Mouse (Mus musculus) intestine, embryonic 14.5 days (tissue): ENCODE measurements at regions not wholly inside any gene's neighbourhood (a gene's known extent, or its start where the extent isn't known, plus 50 kb on each side); places are given as distances from the start of the nearest gene placed in this dataset.

ENCODE experiments used
- ATAC-seq: fragments of 200-750 bp; cut with Nextera tagmentation; replicated peaks from 2 replicates; pipeline ENCODE4 v1.8.0; 2017; ENCODE audit warnings: low read depth, moderate number of reproducible peaks, moderate TSS enrichment, moderate library complexity; ENCODE audit not compliant: low FRiP score, low TSS enrichment
- DNase-seq: peaks from one replicate; pipeline ENCODE4 v3.0.0-alpha.2; 2018; ENCODE audit warnings: low spot score
- H3K27ac ChIP-seq: fragments of 300-500 bp; sonication (generic); 2 replicates; pipeline ENCODE4 v1.5.1; 2014; ENCODE audit warnings: low read depth, mild to moderate bottlenecking, control low read depth
- H3K27me3 ChIP-seq: fragments of 300-500 bp; sonication (generic); replicated peaks from 2 replicates; pipeline ENCODE4 v1.6.1; 2014; ENCODE audit warnings: low read length, control low read depth; ENCODE audit not compliant: control insufficient read depth, insufficient read depth
- H3K36me3 ChIP-seq: fragments of 300-500 bp; sonication (generic); 2 replicates; pipeline ENCODE4 v1.6.1; 2014; ENCODE audit warnings: low read length, control low read depth; ENCODE audit not compliant: control insufficient read depth, insufficient read depth
- H3K4me1 ChIP-seq: fragments of 300-500 bp; sonication (generic); replicated peaks from 2 replicates; pipeline ENCODE4 v1.6.1; 2014; ENCODE audit warnings: low read length, control low read depth, mixed read lengths; ENCODE audit not compliant: control insufficient read depth, insufficient read depth
- H3K4me2 ChIP-seq: fragments of 300-500 bp; sonication (generic); 2 replicates; pipeline ENCODE4 v1.6.1; 2014; ENCODE audit warnings: low read length
- H3K4me3 ChIP-seq: fragments of 300-500 bp; sonication (generic); 2 replicates; pipeline ENCODE4 v1.5.1; 2014; ENCODE audit warnings: low read depth, low read length, control low read depth, mixed read lengths
- H3K9ac ChIP-seq: fragments of 300-500 bp; sonication (generic); 2 replicates; pipeline ENCODE4 v1.6.1; 2014; ENCODE audit warnings: mild to moderate bottlenecking, low read length
- H3K9me3 ChIP-seq: fragments of 300-500 bp; sonication (generic); 2 replicates; pipeline ENCODE4 v1.6.1; 2016; ENCODE audit warnings: low read length, control low read depth; ENCODE audit not compliant: control insufficient read depth
- WGBS: fragments of 180-500 bp; shearing (Covaris S2); extraction: QIAGEN DNeasy Blood & Tissue Kit; methylation state at CpG from one replicate; pipeline ENCODE4 v1.1.7; 2014; 5-methylcytosine and 5-hydroxymethylcytosine counted together

- no peaks in the 10 kb centered on the region for H3K27me3 ChIP-seq
- H3K9me3 ChIP-seq = no peaks in the 10 kb centered on the region
- H3K4me1 ChIP-seq = peaks cover 19% of the 10 kb centered on the region
- no peaks in the 10 kb centered on the region for H3K36me3 ChIP-seq
- H3K9ac ChIP-seq = no peak overlapping the region
- ATAC-seq (no peak), DNase-seq (no peak)
- WGBS = 63% methylated on average over 1 of the region's 1 CpGs
- H3K4me2 ChIP-seq = no peak overlapping the region
- H3K4me3 ChIP-seq = no peak overlapping the region
- no peak overlapping the region for H3K27ac ChIP-seq
Measured at GRCm38 (mm10) chr2:128313948-128314347, 188.1 kb downstream of the Bcl2l11 start.

- ATAC-seq (no peak), DNase-seq (no peak)
- Histone ChIP-seq H3K9ac (no peak overlapping the region), H3K27me3 (no peaks in the 10 kb centered on the region), H3K4me3 (no peak overlapping the region), H3K27ac (no peak overlapping the region), H3K4me1 (peaks cover 7% of the 10 kb centered on the region; the same call in 1 of the 2 replicates), H3K4me2 (no peak overlapping the region), H3K9me3 (no peaks in the 10 kb centered on the region), H3K36me3 (no peaks in the 10 kb centered on the region)
- WGBS = 76% methylated on average over 2 of the region's 2 CpGs
Measured at GRCm38 (mm10) chr2:128316516-128316915, 190.7 kb downstream of the Bcl2l11 start.

GRCm38 (mm10) chr2:128318266-128318665, 192.4 kb downstream of the Bcl2l11 start:
- Histone ChIP-seq H3K4me2 (no peak overlapping the region), H3K4me1 (no peaks in the 10 kb centered on the region; the same call in 1 of the 2 replicates), H3K9me3 (no peaks in the 10 kb centered on the region), H3K36me3 (no peaks in the 10 kb centered on the region), H3K9ac (no peak overlapping the region), H3K27me3 (no peaks in the 10 kb centered on the region), H3K4me3 (no peak overlapping the region), H3K27ac (no peak overlapping the region)
- DNase-seq = no peak
- WGBS = 73% methylated on average over 4 of the region's 4 CpGs
- no peak for ATAC-seq

GRCm38 (mm10) chr2:128318956-128319355, 193.1 kb downstream of the Bcl2l11 start:
- no peaks in the 10 kb centered on the region for H3K27me3 ChIP-seq
- H3K9ac ChIP-seq = no peak overlapping the region
- no peak for DNase-seq
- H3K4me2 ChIP-seq = no peak overlapping the region
- no peak overlapping the region for H3K4me3 ChIP-seq
- H3K27ac ChIP-seq = no peak overlapping the region
- H3K9me3 ChIP-seq = no peaks in the 10 kb centered on the region
- WGBS = 49% methylated on average over 5 of the region's 5 CpGs
- peaks cover 3% of the 10 kb centered on the region; the same call in 1 of the 2 replicates for H3K4me1 ChIP-seq
- no peak for ATAC-seq
- no peaks in the 10 kb centered on the region for H3K36me3 ChIP-seq

GRCm38 (mm10) chr2:128321475-128321874, 195.6 kb downstream of the Bcl2l11 start:
- Histone ChIP-seq H3K36me3 (no peaks in the 10 kb centered on the region), H3K9me3 (no peaks in the 10 kb centered on the region), H3K4me1 (peaks cover 13% of the 10 kb centered on the region), H3K27ac (no peak overlapping the region), H3K4me3 (no peak overlapping the region), H3K27me3 (no peaks in the 10 kb centered on the region), H3K4me2 (no peak overlapping the region), H3K9ac (no peak overlapping the region)
- ATAC-seq (no peak), DNase-seq (no peak)
- 69% methylated on average over 2 of the region's 2 CpGs for WGBS

- no peak overlapping the region for H3K9ac ChIP-seq
- H3K27ac ChIP-seq = peak overlapping the region; percentile 24
- DNase-seq = peak; percentile 76
- H3K36me3 ChIP-seq = no peaks in the 10 kb centered on the region
- H3K4me2 ChIP-seq = peak overlapping the region; percentile 26
- 17% methylated on average over 13 of the region's 13 CpGs for WGBS
- peaks cover 13% of the 10 kb centered on the region for H3K4me1 ChIP-seq
- H3K27me3 ChIP-seq = no peaks in the 10 kb centered on the region
- H3K9me3 ChIP-seq = no peaks in the 10 kb centered on the region
- 0 out of 2 replicates have a peak, but pooled peaks have one; percentile 23 for ATAC-seq
- H3K4me3 ChIP-seq = no peak overlapping the region
Measured at GRCm38 (mm10) chr2:128324256-128325096, 198.6 kb downstream of the Bcl2l11 start.

- H3K27me3 ChIP-seq = no peaks in the 10 kb centered on the region
- peak overlapping the region; percentile 24; the same call in 1 of the 2 replicates for H3K27ac ChIP-seq
- 71% methylated on average over 4 of the region's 4 CpGs for WGBS
- no peak for ATAC-seq
- no peaks in the 10 kb centered on the region for H3K36me3 ChIP-seq
- H3K9ac ChIP-seq = no peak overlapping the region
- no peaks in the 10 kb centered on the region for H3K9me3 ChIP-seq
- H3K4me3 ChIP-seq = no peak overlapping the region
- peaks cover 13% of the 10 kb centered on the region for H3K4me1 ChIP-seq
- H3K4me2 ChIP-seq = no peak overlapping the region
- DNase-seq = no peak
Measured at GRCm38 (mm10) chr2:128325097-128325421, 199.2 kb downstream of the Bcl2l11 start.

- WGBS = 81% methylated on average over 4 of the region's 4 CpGs
- no peaks in the 10 kb centered on the region for H3K9me3 ChIP-seq
- no peak overlapping the region for H3K27ac ChIP-seq
- H3K4me3 ChIP-seq = no peak overlapping the region
- no peak overlapping the region for H3K4me2 ChIP-seq
- no peaks in the 10 kb centered on the region for H3K27me3 ChIP-seq
- no peak for ATAC-seq
- H3K36me3 ChIP-seq = no peaks in the 10 kb centered on the region
- H3K4me1 ChIP-seq = peaks cover 13% of the 10 kb centered on the region
- no peak overlapping the region for H3K9ac ChIP-seq
- no peak for DNase-seq
Measured at GRCm38 (mm10) chr2:128325456-128325855, 199.6 kb downstream of the Bcl2l11 start.

GRCm38 (mm10) chr2:128330833-128331232, 205.0 kb downstream of the Bcl2l11 start:
- no peak overlapping the region for H3K9ac ChIP-seq
- WGBS = 88% methylated on average over 9 of the region's 9 CpGs
- no peak overlapping the region for H3K27ac ChIP-seq
- no peaks in the 10 kb centered on the region for H3K9me3 ChIP-seq
- H3K4me1 ChIP-seq = peaks cover 15% of the 10 kb centered on the region
- ATAC-seq (no peak), DNase-seq (no peak)
- no peaks in the 10 kb centered on the region for H3K36me3 ChIP-seq
- no peak overlapping the region for H3K4me2 ChIP-seq
- no peak overlapping the region for H3K4me3 ChIP-seq
- no peaks in the 10 kb centered on the region for H3K27me3 ChIP-seq
